Mouse (Mus musculus) megakaryocyte, embryonic 14.5 days (primary cell): ENCODE measurements around the gene Zic2. TPM values are rescaled to one million over a fixed set of nuclear protein-coding genes. Genes with fewer than 3 reads are reported as not detected.
A peak's percentile ranks its signal among the peaks of the same experiment; 100 is the strongest.
"Not testable (repeated sequence)": the region's sequence is repeated elsewhere in the genome, so short reads cannot be mapped to it uniquely, and the experiment has no call there.

Experiments
- H3K27me3 ChIP-seq: replicated peaks from 2 replicates; pipeline ENCODE3; 2012; ENCODE audit warnings: inconsistent platforms
- H3K36me3 ChIP-seq: replicated peaks from 2 replicates; pipeline ENCODE3; 2012; ENCODE audit warnings: low read length, inconsistent platforms, mixed read lengths
- H3K4me1 ChIP-seq: 2 replicates; pipeline ENCODE4 v1.6.1; 2012; ENCODE audit warnings: inconsistent platforms
- H3K4me3 ChIP-seq: replicated peaks from 2 replicates; pipeline ENCODE3; 2012; ENCODE audit warnings: moderate library complexity, mild to moderate bottlenecking, inconsistent platforms
- H3K9me3 ChIP-seq: 2 replicates; pipeline ENCODE4 v1.6.1; 2012; ENCODE audit warnings: inconsistent platforms
- FLI1 ChIP-seq: IDR thresholded peaks from 2 replicates; pipeline ENCODE4 v1.6.1; 2012; ENCODE audit warnings: low read length, inconsistent platforms, mixed read lengths
- GATA1 ChIP-seq: IDR thresholded peaks from 3 replicates; pipeline ENCODE4 v1.6.1; 2012; ENCODE audit warnings: mixed read lengths, low read length, inconsistent platforms, borderline replicate concordance
- polyA plus RNA-seq: library from polyadenylated mRNA; stranded (reverse); fragments of >175 nt; gene quantifications from 2 replicates; pipeline ENCODE4 v1.2.3, GENCODE M21; 2012; ENCODE audit warnings: low replicate concordance; ENCODE audit not compliant: insufficient read depth

Gene Zic2
- polyA plus RNA-seq, 1 experiment, result not detected

DNA sequence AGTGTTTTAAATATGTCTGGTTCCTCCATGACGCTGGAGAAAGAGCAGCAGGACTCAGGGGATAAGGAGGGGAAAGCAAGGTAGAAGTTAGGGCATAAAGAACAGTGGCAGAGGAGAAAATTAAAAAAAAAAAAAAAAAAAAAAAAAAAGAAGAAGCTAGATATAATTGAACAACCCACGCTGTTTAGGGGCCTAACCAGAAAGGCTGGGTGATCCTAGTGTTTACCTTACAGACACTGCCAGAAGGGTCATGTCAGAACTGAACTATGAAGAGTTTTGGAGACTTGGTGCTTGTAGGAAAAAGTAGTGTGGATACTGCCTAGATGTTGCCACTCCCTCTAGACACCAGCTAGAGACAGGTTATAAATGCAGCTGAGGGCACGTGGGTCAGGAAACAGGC is 13.7 kb upstream of the Zic2 start:
- Histone ChIP-seq H3K4me3 (no peak overlapping the region), H3K36me3 (no peaks in the 10 kb centered on the region), H3K4me1 (peaks cover 28% of the 10 kb centered on the region), H3K27me3 (peaks cover 60% of the 10 kb centered on the region), H3K9me3 (peaks cover 7% of the 10 kb centered on the region)
- TF ChIP-seq FLI1, result no peak
- no peak for TF ChIP-seq GATA1

DNA sequence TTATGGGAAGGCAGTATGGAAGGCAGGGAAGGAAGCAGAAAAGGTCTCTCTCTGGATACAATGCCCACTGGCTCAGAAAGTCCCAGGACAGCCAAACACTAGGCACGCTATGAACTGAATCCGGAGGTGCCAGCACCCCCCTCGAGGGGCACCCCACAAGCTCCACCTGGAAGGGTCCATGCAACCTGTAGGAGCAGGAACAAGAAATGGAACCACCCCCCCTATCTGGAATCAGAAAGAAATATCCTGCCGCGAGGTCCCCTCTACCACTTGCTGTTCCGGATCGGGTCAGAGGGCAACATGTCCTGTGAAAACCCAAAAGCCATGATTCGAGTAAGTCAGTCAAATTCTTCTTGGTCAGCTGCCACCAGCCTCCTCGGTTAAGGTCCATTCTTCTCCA is 13.3 kb upstream of the Zic2 start:
- Histone ChIP-seq H3K9me3 (peaks cover 7% of the 10 kb centered on the region), H3K4me1 (peaks cover 28% of the 10 kb centered on the region), H3K4me3 (no peak overlapping the region), H3K36me3 (no peaks in the 10 kb centered on the region), H3K27me3 (peaks cover 63% of the 10 kb centered on the region)
- TF ChIP-seq FLI1, result no peak
- TF ChIP-seq GATA1, result no peak

DNA sequence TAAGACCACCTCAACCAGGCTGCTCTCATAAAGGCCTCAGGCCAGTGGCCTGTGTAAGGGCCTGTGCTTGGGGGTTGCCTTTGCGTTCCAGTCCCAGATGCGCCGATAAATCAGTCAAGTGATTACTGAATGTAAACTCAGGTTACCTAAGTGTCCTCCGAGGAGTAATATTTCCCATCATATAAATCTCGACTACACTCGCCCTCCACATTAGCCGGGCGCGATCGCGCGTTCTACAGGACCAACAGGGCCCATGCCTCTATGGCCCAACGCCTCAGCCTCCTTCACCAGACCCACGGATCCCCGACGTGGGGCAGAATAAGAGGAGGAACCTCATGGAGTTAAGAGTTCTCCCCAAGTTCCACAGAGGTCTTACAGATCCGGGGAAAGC is 12.6 kb upstream of the Zic2 start:
- Histone ChIP-seq H3K27me3 (peaks cover 70% of the 10 kb centered on the region), H3K4me3 (no peak overlapping the region), H3K4me1 (peaks cover 28% of the 10 kb centered on the region), H3K36me3 (no peaks in the 10 kb centered on the region), H3K9me3 (peaks cover 7% of the 10 kb centered on the region)
- TF ChIP-seq GATA1 (no peak), FLI1 (no peak)

GRCm38 (mm10) chr14:122463080-122463691 is 12.0 kb upstream of the Zic2 start:
- Histone ChIP-seq H3K4me3 (peak overlapping the region; percentile 89), H3K4me1 (peaks cover 28% of the 10 kb centered on the region), H3K9me3 (peaks cover 7% of the 10 kb centered on the region), H3K36me3 (no peaks in the 10 kb centered on the region), H3K27me3 (peaks cover 75% of the 10 kb centered on the region)
- TF ChIP-seq FLI1, result no peak
- TF ChIP-seq GATA1, result no peak

DNA sequence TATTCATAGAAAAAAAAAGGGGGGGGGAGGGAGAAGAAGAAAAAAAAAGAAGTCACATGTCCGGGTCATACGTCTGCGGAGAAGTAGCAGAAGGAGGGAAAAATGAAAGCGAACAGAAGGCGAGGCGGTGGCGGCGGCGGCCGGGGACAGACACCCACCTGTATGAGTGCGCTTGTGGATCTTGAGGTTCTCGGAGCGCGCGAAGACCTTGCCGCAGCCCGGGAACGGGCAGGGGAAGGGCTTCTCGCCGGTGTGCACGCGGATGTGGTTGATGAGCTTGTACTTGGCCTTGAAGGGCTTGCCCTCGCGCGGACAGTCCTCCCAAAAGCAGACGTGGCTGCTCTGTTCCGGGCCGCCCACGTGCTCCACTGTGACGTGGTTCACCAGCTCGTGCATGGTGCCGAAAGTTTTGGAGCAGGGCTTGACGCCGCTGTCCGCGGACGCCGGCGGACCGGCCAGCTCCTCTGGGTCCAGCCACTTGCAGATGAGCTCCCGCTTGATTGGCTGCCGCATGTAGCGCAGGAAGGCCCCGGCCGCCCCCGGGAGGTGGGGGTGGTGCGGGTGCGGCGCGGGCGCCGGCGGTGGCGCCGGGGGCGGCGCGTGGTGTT is 11.4 kb upstream of the Zic2 start:
- H3K9me3 ChIP-seq, H3K36me3 ChIP-seq: not testable (repeated sequence)
- H3K27me3 ChIP-seq, result peaks cover 81% of the 10 kb centered on the region
- peaks cover 28% of the 10 kb centered on the region for H3K4me1 ChIP-seq
- H3K4me3 ChIP-seq, result peak overlapping the region; percentile 89

- peak overlapping the region; percentile 89 for H3K4me3 ChIP-seq
- peaks cover 28% of the 10 kb centered on the region for H3K4me1 ChIP-seq
- peaks cover 86% of the 10 kb centered on the region for H3K27me3 ChIP-seq
Observed at GRCm38 (mm10) chr14:122464351-122464762, 10.9 kb upstream of the Zic2 start.

DNA sequence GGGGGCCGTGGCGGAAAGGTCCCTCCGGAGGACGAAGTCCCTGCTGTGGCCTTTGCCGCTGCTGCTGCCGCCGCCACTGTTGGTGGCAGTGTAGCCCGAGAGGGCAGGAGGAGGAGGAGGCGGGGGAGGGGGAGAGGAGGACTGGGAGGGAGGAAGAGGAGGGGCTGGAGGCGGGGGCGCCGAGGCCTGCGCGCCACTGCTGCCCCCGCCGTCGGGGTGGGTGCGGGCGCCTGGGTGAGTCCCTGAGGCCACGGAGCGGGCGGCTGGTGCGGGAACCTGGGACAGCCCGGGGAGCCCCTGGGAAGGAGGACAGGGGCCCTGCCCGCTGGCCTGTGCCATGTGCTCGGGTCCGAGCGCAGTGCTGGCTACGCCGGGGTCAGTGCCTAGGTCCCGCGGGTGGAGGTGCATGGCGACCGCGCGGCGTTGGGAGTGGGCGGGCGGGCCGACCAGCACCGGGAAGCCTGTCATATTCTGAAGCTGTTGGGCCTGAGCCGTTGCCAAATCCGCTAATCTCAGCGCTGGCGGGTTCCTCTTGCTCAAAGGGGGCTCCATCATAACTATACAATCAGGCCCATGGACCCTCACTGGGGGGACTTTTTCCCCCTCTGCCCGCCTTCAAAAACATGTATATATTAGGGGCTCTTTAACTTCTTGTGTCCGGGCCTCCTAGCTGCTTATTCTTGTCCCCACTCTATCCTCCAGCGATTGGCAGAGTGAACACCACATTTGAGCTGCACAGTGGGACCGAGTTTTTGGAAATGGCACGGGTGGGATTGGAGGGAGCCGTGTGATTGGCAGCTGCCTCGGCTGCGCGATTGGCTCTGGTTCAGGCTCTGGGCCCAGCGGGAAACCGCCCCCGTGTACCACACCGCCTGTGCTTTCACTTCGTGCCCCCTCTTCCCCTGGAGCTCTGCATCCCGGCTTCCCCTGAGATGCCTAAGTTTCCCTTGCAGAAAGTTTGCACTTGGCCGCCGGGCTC is 10.2 kb upstream of the Zic2 start, which contains the start of gene Zic5:
TSS of gene Zic5 (minus strand) at position 915 of the 979 bp plus-strand sequence.
- no peak for TF ChIP-seq GATA1
- no peak for TF ChIP-seq FLI1
- Histone ChIP-seq H3K4me3 (peak within 1 kb of the TSS; percentile 89), H3K4me1 (peaks cover 28% of the 10 kb centered on the region), H3K27me3 (peaks cover 89% of the 10 kb centered on the region), H3K9me3 (peaks cover 11% of the 10 kb centered on the region), H3K36me3 (no peaks in the 10 kb centered on the region)

More at GRCm38 (mm10) chr14:122464351-122464762, 10.9 kb upstream of the Zic2 start:
- Histone ChIP-seq H3K36me3 (no peaks in the 10 kb centered on the region), H3K9me3 (peaks cover 11% of the 10 kb centered on the region)
- TF ChIP-seq FLI1 (no peak), GATA1 (no peak)

GRCm38 (mm10) chr14:122465931-122466490 is 9.2 kb upstream of the Zic2 start:
- no peak overlapping the region for H3K4me3 ChIP-seq
- peaks cover 28% of the 10 kb centered on the region for H3K4me1 ChIP-seq
- H3K9me3 ChIP-seq, result peaks cover 11% of the 10 kb centered on the region
- TF ChIP-seq GATA1 (no peak), FLI1 (no peak)
- peaks cover 91% of the 10 kb centered on the region for H3K27me3 ChIP-seq
- no peaks in the 10 kb centered on the region for H3K36me3 ChIP-seq

GRCm38 (mm10) chr14:122466756-122467362 is 8.4 kb upstream of the Zic2 start:
- no peaks in the 10 kb centered on the region for H3K36me3 ChIP-seq
- peaks cover 28% of the 10 kb centered on the region for H3K4me1 ChIP-seq
- no peak overlapping the region for H3K4me3 ChIP-seq
- TF ChIP-seq FLI1, result no peak
- TF ChIP-seq GATA1, result no peak
- H3K9me3 ChIP-seq, result peaks cover 11% of the 10 kb centered on the region
- peaks cover 93% of the 10 kb centered on the region for H3K27me3 ChIP-seq
